In genomic region chr1:172028394-172029275, GRCm38 (mm10) we compare ENCODE assay signal across 8 mouse cellular contexts. TPM values are rescaled to one million over a fixed set of nuclear protein-coding genes. Genes with fewer than 3 reads are reported as not detected.
DNase-seq lines count a peak whose midpoint lies in the region; ATAC-seq and TF ChIP-seq lines count a peak whose summit lies in the region.

Gene Vangl2 (minus strand): TSS chr1:172028444.

- no peak for ATAC-seq in heart, embryonic 11.5 days (replicated peaks; ENCODE audit: insufficient number of reproducible peaks, low FRiP score, low TSS enrichment)
- ATAC-seq in heart, postnatal 0 days (ENCODE audit: insufficient read depth, low read depth) = no peak
- no peak for ATAC-seq in liver, embryonic 11.5 days (replicated peaks; ENCODE audit: low FRiP score)

- H3K27me3 ChIP-seq in heart, embryonic 11.5 days (ENCODE audit: control insufficient read depth, insufficient read depth, low read length) = no peaks in the 10 kb centered on the region
- peaks cover 24% of the 10 kb centered on the region for H3K27me3 ChIP-seq in E14TG2a.4 (ENCODE audit: insufficient read depth, low read length)
- no peaks in the 10 kb centered on the region for H3K27me3 ChIP-seq in heart, postnatal 0 days (ENCODE audit: control insufficient read depth, insufficient read depth, low read length)
- H3K27me3 ChIP-seq in liver, embryonic 11.5 days (replicated peaks; ENCODE audit: control insufficient read depth, insufficient read depth, low read length) = no peaks in the 10 kb centered on the region

- no peaks in the 10 kb centered on the region for H3K36me3 ChIP-seq in heart, embryonic 11.5 days (ENCODE audit: control insufficient read depth, insufficient read depth, low read length)
- no peaks in the 10 kb centered on the region for H3K36me3 ChIP-seq in E14TG2a.4 (ENCODE audit: insufficient read depth, low read length)
- H3K36me3 ChIP-seq in heart, postnatal 0 days (replicated peaks; ENCODE audit: control insufficient read depth, insufficient read depth, low read length) = no peaks in the 10 kb centered on the region
- no peaks in the 10 kb centered on the region for H3K36me3 ChIP-seq in liver, embryonic 11.5 days (ENCODE audit: control insufficient read depth, insufficient read depth, low read length)

- 0 out of 2 replicates have a peak within 1 kb of the TSS, but pooled peaks have one; percentile 18 for H3K27ac ChIP-seq in heart, embryonic 11.5 days (ENCODE audit: low read depth, low read length)
- H3K27ac ChIP-seq in heart, postnatal 0 days (ENCODE audit: low read depth) = peak within 1 kb of the TSS; percentile 68
- peak within 1 kb of the TSS; percentile 68; the same call in 1 of the 2 replicates for H3K27ac ChIP-seq in liver, embryonic 11.5 days (ENCODE audit: low read depth, low read length)

- WGBS in heart, embryonic 11.5 days (ENCODE audit: insufficient replicate concordance) = 59% methylated on average over 21 of the region's 21 CpGs
- 76% methylated on average over 21 of the region's 21 CpGs for WGBS in heart, postnatal 0 days
- WGBS in liver, embryonic 11.5 days = 66% methylated on average over 21 of the region's 21 CpGs

- TF ChIP-seq CTCF in E14TG2a.4 (conservative IDR thresholded peaks at IDR 0.05; ENCODE audit: low read length) = no peak
- TF ChIP-seq CTCF in heart, postnatal 0 days (IDR thresholded peaks at IDR 0.05; ENCODE audit: low read depth) = no peak

- no peak for TF ChIP-seq EP300 in heart, postnatal 0 days (IDR thresholded peaks at IDR 0.05; ENCODE audit: low read depth)

- H3K9ac ChIP-seq in heart, embryonic 11.5 days (ENCODE audit: low read depth, low read length) = peak within 1 kb of the TSS; percentile 89
- H3K9ac ChIP-seq in heart, postnatal 0 days (replicated peaks; ENCODE audit: low read depth, low read length) = peak within 1 kb of the TSS; percentile 86
- H3K9ac ChIP-seq in liver, embryonic 11.5 days (ENCODE audit: low read depth, low read length) = peak within 1 kb of the TSS; percentile 69

- intact Hi-C loops in heart, postnatal 10 days (cut with DNase I) = no loop called here

- no peak for DNase-seq in heart, postnatal 10 days
- DNase-seq in heart, postnatal 0 days (ENCODE audit: low spot score) = no peak
- no peak for DNase-seq in liver, embryonic 11.5 days (ENCODE audit: low spot score)
- DNase-seq in ovary, postnatal 36 days (ENCODE audit: low spot score) = no peak
- DNase-seq in natural killer cell, adult 2 months (ENCODE audit: low spot score in 2 of 2) = no peak
- DNase-seq in frontal cortex, postnatal 25 days (ENCODE audit: low spot score in 2 of 2) = no peak

- H3K4me2 ChIP-seq in heart, embryonic 11.5 days = peak within 1 kb of the TSS; percentile 71
- peak within 1 kb of the TSS; percentile 93 for H3K4me2 ChIP-seq in heart, postnatal 0 days (ENCODE audit: low read depth, low read length)
- peak within 1 kb of the TSS; percentile 91 for H3K4me2 ChIP-seq in liver, embryonic 11.5 days

- no peaks in the 10 kb centered on the region for H3K9me3 ChIP-seq in heart, embryonic 11.5 days (replicated peaks; ENCODE audit: control insufficient read depth, low read length)
- no peaks in the 10 kb centered on the region for H3K9me3 ChIP-seq in E14TG2a.4 (ENCODE audit: low read length)
- no peaks in the 10 kb centered on the region for H3K9me3 ChIP-seq in heart, postnatal 0 days (replicated peaks; ENCODE audit: control insufficient read depth, low read length)
- no peaks in the 10 kb centered on the region for H3K9me3 ChIP-seq in liver, embryonic 11.5 days (ENCODE audit: control insufficient read depth, low read length)

- H3K4me1 ChIP-seq in heart, embryonic 11.5 days (ENCODE audit: control insufficient read depth, insufficient read depth, low read length) = peaks cover 19% of the 10 kb centered on the region
- peaks cover 39% of the 10 kb centered on the region for H3K4me1 ChIP-seq in E14TG2a.4 (replicated peaks; ENCODE audit: low read depth, low read length)
- peaks cover 25% of the 10 kb centered on the region for H3K4me1 ChIP-seq in heart, postnatal 0 days (ENCODE audit: control insufficient read depth, insufficient read depth)
- H3K4me1 ChIP-seq in liver, embryonic 11.5 days (replicated peaks; ENCODE audit: control insufficient read depth, insufficient read depth, low read length) = peaks cover 13% of the 10 kb centered on the region

- H3K4me3 ChIP-seq in heart, embryonic 11.5 days (ENCODE audit: low read depth, low read length) = peak within 1 kb of the TSS; percentile 84
- H3K4me3 ChIP-seq in E14TG2a.4 (replicated peaks; ENCODE audit: low read length) = peak within 1 kb of the TSS; percentile 61
- H3K4me3 ChIP-seq in heart, postnatal 0 days (ENCODE audit: low read depth, low read length) = peak within 1 kb of the TSS; percentile 90
- peak within 1 kb of the TSS; percentile 74 for H3K4me3 ChIP-seq in liver, embryonic 11.5 days (ENCODE audit: low read depth, low read length)

RNA-seq across cellular contexts. Expression of gene Vangl2, which starts in this region (rescaled TPM):
- polyA plus RNA-seq in heart, embryonic 11.5 days (2014; fragmentation: Nextera tagmentation; extraction: Ambion mirVana) = 10.4 and 10.9 TPM in 2 replicates
- 1 to 10 TPM; 7.5 to 7.6 TPM for total RNA-seq in heart, postnatal 10 days (2021)
- total RNA-seq in heart, postnatal 0 days (2014; rRNA removed; ENCODE audit: low replicate concordance) = 11.2 and 11.4 TPM in 2 replicates
- 4.7 and 5.2 TPM in 2 replicates for polyA plus RNA-seq in heart, postnatal 0 days (2015; fragmentation: Nextera tagmentation; extraction: Ambion mirVana)
- 5.4 and 6.2 TPM in 2 replicates for polyA plus RNA-seq in liver, embryonic 11.5 days (2014; fragmentation: Nextera tagmentation; extraction: Ambion mirVana)

Comparison
In these comparisons a context has a peak if more than half of its experiments do, and no peak if none do; other contexts are left out.
1. H3K27ac ChIP-seq: peak in every context shown above with its lines; median percentile 68 in heart, postnatal 0 days; 68 in liver, embryonic 11.5 days; 18 in heart, embryonic 11.5 days.